Mouse (Mus musculus) heart, embryonic 12.5 days (tissue): Measurements from ENCODE around the gene Hoxd4. TPM values are rescaled to one million over a fixed set of nuclear protein-coding genes. Genes with fewer than 3 reads are reported as not detected.

Experiments used
- ATAC-seq: fragments of 200-750 bp; cut with Nextera tagmentation; 2 replicates; pipeline ENCODE4 v1.8.0; 2017; ENCODE audit warnings: moderate TSS enrichment, moderate library complexity; ENCODE audit not compliant: insufficient number of reproducible peaks, low FRiP score
- H3K27ac ChIP-seq: fragments of 300-500 bp; sonication (generic); 2 replicates; pipeline ENCODE4 v1.5.1; 2016; ENCODE audit warnings: mild to moderate bottlenecking, moderate library complexity; ENCODE audit not compliant: poor library complexity, severe bottlenecking
- H3K27me3 ChIP-seq: fragments of 300-500 bp; sonication (generic); replicated peaks from 2 replicates; pipeline ENCODE4 v1.6.1; 2016; ENCODE audit warnings: mild to moderate bottlenecking, moderate library complexity
- H3K36me3 ChIP-seq: fragments of 300-500 bp; sonication (generic); 2 replicates; pipeline ENCODE4 v1.6.1; 2016; ENCODE audit warnings: mild to moderate bottlenecking, moderate library complexity
- H3K4me1 ChIP-seq: fragments of 300-500 bp; sonication (generic); replicated peaks from 2 replicates; pipeline ENCODE4 v1.6.1; 2016; ENCODE audit warnings: mild to moderate bottlenecking
- H3K4me2 ChIP-seq: fragments of 300-500 bp; sonication (generic); 2 replicates; pipeline ENCODE4 v1.6.1; 2016; ENCODE audit warnings: mild to moderate bottlenecking, moderate library complexity
- H3K4me3 ChIP-seq: fragments of 300-500 bp; sonication (generic); 2 replicates; pipeline ENCODE4 v1.5.1; 2016; ENCODE audit warnings: mild to moderate bottlenecking
- H3K9ac ChIP-seq: fragments of 300-500 bp; sonication (generic); 2 replicates; pipeline ENCODE4 v1.6.1; 2016; ENCODE audit warnings: mild to moderate bottlenecking, moderate library complexity
- H3K9me3 ChIP-seq: fragments of 300-500 bp; sonication (generic); replicated peaks from 2 replicates; pipeline ENCODE4 v1.6.1; 2016; ENCODE audit warnings: mild to moderate bottlenecking, moderate library complexity
- WGBS: fragments of 180-500 bp; shearing (Covaris S2); methylation state at CpG from one replicate; pipeline ENCODE4 v1.1.7; 2016; 5-methylcytosine and 5-hydroxymethylcytosine counted together
- polyA plus RNA-seq: library from polyadenylated mRNA; unstranded; fragments of >200 nt; fragmentation: Nextera tagmentation; extraction: Ambion mirVana; gene quantifications from 2 replicates; pipeline ENCODE4 v1.2.1, GENCODE M21; 2016

The Hoxd4 gene
- polyA plus RNA-seq, 1 experiment from 2014 or later: 0.19 TPM

GRCm38 (mm10) chr2:74695383-74695782, 16.3 kb upstream of the Hoxd4 start:
- H3K4me1 ChIP-seq: peaks cover 17% of the 10 kb centered on the region; the same call in 1 of the 2 replicates
- H3K36me3 ChIP-seq: no peaks in the 10 kb centered on the region
- H3K9me3 ChIP-seq: no peaks in the 10 kb centered on the region
- H3K4me2 ChIP-seq: no peak overlapping the region
- no peak overlapping the region for H3K27ac ChIP-seq
- WGBS: 11% methylated on average over 1 of the region's 1 CpGs
- ATAC-seq: no peak
- H3K4me3 ChIP-seq: no peak overlapping the region
- peaks cover 96% of the 10 kb centered on the region for H3K27me3 ChIP-seq
- H3K9ac ChIP-seq: no peak overlapping the region

- H3K4me2 ChIP-seq: no peak overlapping the region
These were observed 15.8 kb upstream of the Hoxd4 start for GRCm38 (mm10) chr2:74695813-74696430.

GRCm38 (mm10) chr2:74696442-74697335, 15.0 kb upstream of the Hoxd4 start:
- Histone ChIP-seq H3K4me2 (no peak overlapping the region), H3K9ac (no peak overlapping the region), H3K4me3 (no peak overlapping the region), H3K9me3 (no peaks in the 10 kb centered on the region), H3K27me3 (peaks cover 97% of the 10 kb centered on the region), H3K27ac (no peak overlapping the region), H3K4me1 (peaks cover 14% of the 10 kb centered on the region; the same call in 1 of the 2 replicates), H3K36me3 (no peaks in the 10 kb centered on the region)
- no peak for ATAC-seq
- WGBS: 2% methylated on average over 34 of the region's 34 CpGs

More at GRCm38 (mm10) chr2:74695813-74696430, 15.8 kb upstream of the Hoxd4 start:
- Histone ChIP-seq H3K36me3 (no peaks in the 10 kb centered on the region), H3K9me3 (no peaks in the 10 kb centered on the region), H3K4me3 (no peak overlapping the region), H3K4me1 (peaks cover 17% of the 10 kb centered on the region; the same call in 1 of the 2 replicates), H3K27ac (no peak overlapping the region), H3K9ac (no peak overlapping the region), H3K27me3 (peaks cover 100% of the 10 kb centered on the region)
- ATAC-seq: no peak
- under 1% methylated on average over 7 of the region's 7 CpGs for whole genome bisulfite sequencing

GRCm38 (mm10) chr2:74697567-74698121, 14.1 kb upstream of the Hoxd4 start, which contains the start of gene Hoxd9:
TSS of gene Hoxd9 (plus strand) at chr2:74697727.
- WGBS: under 1% methylated on average over 43 of the region's 43 CpGs
- 0 out of 2 replicates have a peak within 1 kb of the TSS, but pooled peaks have one; percentile 34 for H3K9ac ChIP-seq
- no peaks in the 10 kb centered on the region for H3K9me3 ChIP-seq
- H3K4me2 ChIP-seq: peak within 1 kb of the TSS; percentile 63
- peaks cover 14% of the 10 kb centered on the region; the same call in 1 of the 2 replicates for H3K4me1 ChIP-seq
- 0 out of 2 replicates have a peak, but pooled peaks have one; percentile 41 for ATAC-seq
- H3K27ac ChIP-seq: no peak within 1 kb of the TSS
- H3K27me3 ChIP-seq: peaks cover 93% of the 10 kb centered on the region
- H3K36me3 ChIP-seq: no peaks in the 10 kb centered on the region
- H3K4me3 ChIP-seq: peak within 1 kb of the TSS; percentile 34

DNA sequence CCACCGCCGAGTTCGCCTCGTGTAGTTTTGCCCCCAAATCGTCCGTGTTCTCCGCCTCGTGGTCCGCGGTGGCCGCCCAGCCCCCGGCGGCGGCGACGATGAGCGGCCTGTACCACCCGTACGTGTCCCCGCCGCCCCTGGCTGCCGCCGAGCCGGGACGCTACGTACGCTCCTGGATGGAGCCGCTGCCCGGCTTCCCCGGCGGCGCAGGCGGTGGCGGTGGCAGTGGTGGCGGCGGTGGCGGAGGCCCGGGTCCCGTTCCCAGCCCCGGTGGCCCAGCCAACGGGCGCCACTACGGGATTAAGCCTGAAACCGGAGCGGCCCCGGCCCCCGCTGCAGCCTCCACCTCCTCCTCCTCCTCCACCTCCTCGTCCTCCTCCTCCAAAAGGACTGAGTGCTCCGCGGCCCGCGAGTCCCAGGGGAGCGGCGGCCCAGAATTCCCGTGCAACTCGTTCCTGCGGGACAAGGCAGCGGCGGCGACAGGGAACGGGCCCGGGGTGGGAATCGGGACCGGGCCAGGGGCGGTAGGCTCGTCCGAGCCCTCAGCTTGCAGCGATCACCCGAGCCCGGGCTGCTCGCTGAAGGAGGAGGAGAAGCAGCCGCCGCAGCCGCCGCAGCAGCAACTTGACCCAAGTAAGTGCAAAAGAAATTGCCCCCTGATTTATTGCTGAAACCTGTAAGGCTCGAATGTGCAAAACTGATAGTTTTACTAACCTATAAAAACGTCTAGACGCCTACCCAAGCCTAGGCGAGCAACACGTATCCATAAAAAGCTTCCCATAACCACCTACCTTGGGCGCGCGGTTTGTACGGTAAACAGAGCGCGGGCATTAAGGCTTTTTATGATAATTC, 13.3 kb upstream of the Hoxd4 start:
- H3K9me3 ChIP-seq: no peaks in the 10 kb centered on the region
- H3K4me1 ChIP-seq: peaks cover 14% of the 10 kb centered on the region; the same call in 1 of the 2 replicates
- peak overlapping the region; percentile 63 for H3K4me2 ChIP-seq
- WGBS: under 1% methylated on average over 85 of the region's 86 CpGs
- H3K27me3 ChIP-seq: peaks cover 92% of the 10 kb centered on the region
- H3K4me3 ChIP-seq: peak overlapping the region; percentile 34
- H3K9ac ChIP-seq: 0 out of 2 replicates have a peak overlapping the region, but pooled peaks have one; percentile 34
- H3K27ac ChIP-seq: no peak overlapping the region
- ATAC-seq: peak; percentile 39; the same call in 1 of the 2 replicates
- H3K36me3 ChIP-seq: no peaks in the 10 kb centered on the region

- Histone ChIP-seq H3K9me3 (no peaks in the 10 kb centered on the region), H3K9ac (no peak overlapping the region)
These were observed 12.7 kb upstream of the Hoxd4 start for GRCm38 (mm10) chr2:74699053-74699430.

GRCm38 (mm10) chr2:74699664-74700545, 11.8 kb upstream of the Hoxd4 start:
- no peaks in the 10 kb centered on the region for H3K36me3 ChIP-seq
- no peak overlapping the region for H3K9ac ChIP-seq
- ATAC-seq: no peak
- H3K27me3 ChIP-seq: peaks cover 92% of the 10 kb centered on the region
- peaks cover 18% of the 10 kb centered on the region for H3K4me1 ChIP-seq
- WGBS: 2% methylated on average over 23 of the region's 23 CpGs
- H3K4me3 ChIP-seq: no peak overlapping the region
- no peak overlapping the region for H3K4me2 ChIP-seq
- no peak overlapping the region for H3K27ac ChIP-seq
- H3K9me3 ChIP-seq: no peaks in the 10 kb centered on the region

More at GRCm38 (mm10) chr2:74699053-74699430, 12.7 kb upstream of the Hoxd4 start:
- Histone ChIP-seq H3K36me3 (no peaks in the 10 kb centered on the region), H3K4me1 (peaks cover 14% of the 10 kb centered on the region; the same call in 1 of the 2 replicates), H3K4me2 (no peak overlapping the region), H3K27ac (no peak overlapping the region), H3K27me3 (peaks cover 92% of the 10 kb centered on the region), H3K4me3 (no peak overlapping the region)
- 2% methylated on average over 17 of the region's 17 CpGs for WGBS
- no peak for ATAC-seq

- Histone ChIP-seq H3K4me2 (no peak overlapping the region), H3K27me3 (peaks cover 92% of the 10 kb centered on the region), H3K4me1 (peaks cover 25% of the 10 kb centered on the region), H3K36me3 (no peaks in the 10 kb centered on the region), H3K27ac (no peak overlapping the region), H3K9ac (no peak overlapping the region), H3K4me3 (no peak overlapping the region), H3K9me3 (no peaks in the 10 kb centered on the region)
- no peak for ATAC-seq
- 5% methylated on average over 22 of the region's 22 CpGs for WGBS
These were observed 11.1 kb upstream of the Hoxd4 start for GRCm38 (mm10) chr2:74700546-74701112.

- H3K4me2 ChIP-seq: no peak overlapping the region
These were observed 9.5 kb upstream of the Hoxd4 start for GRCm38 (mm10) chr2:74701949-74702819.

More at GRCm38 (mm10) chr2:74701949-74702819, 9.5 kb upstream of the Hoxd4 start:
- no peaks in the 10 kb centered on the region for H3K9me3 ChIP-seq
- 14% methylated on average over 17 of the region's 17 CpGs for WGBS
- H3K36me3 ChIP-seq: no peaks in the 10 kb centered on the region
- H3K9ac ChIP-seq: no peak overlapping the region
- no peak for ATAC-seq
- H3K27me3 ChIP-seq: peaks cover 89% of the 10 kb centered on the region
- H3K4me3 ChIP-seq: no peak overlapping the region
- no peak overlapping the region for H3K27ac ChIP-seq
- H3K4me1 ChIP-seq: peaks cover 27% of the 10 kb centered on the region
